Comparison of ENCODE assay signal across 16 mouse cellular contexts in genomic region chr12:86088042-86088441, GRCm38 (mm10). TPM values are rescaled to one million over a fixed set of nuclear protein-coding genes. Genes with fewer than 3 reads are reported as not detected.
DNase-seq lines count a peak whose midpoint lies in the region; ATAC-seq lines count a peak whose summit lies in the region.
"Had no signal": no experiment of that assay in that cellular context is flagged by ENCODE, and none has a peak within 500 bp of the region (broad histone marks: within the 10 kb centered on the region; RNA-seq: fewer than 3 reads in every experiment).

No protein-coding gene starts in this region.

- H3K4me3 ChIP-seq in heart, embryonic 11.5 days (ENCODE audit: low read depth, low read length), result no peak overlapping the region
- no peak overlapping the region for H3K4me3 ChIP-seq in heart, embryonic 10.5 days
- no peak overlapping the region for H3K4me3 ChIP-seq in forebrain, embryonic 11.5 days (ENCODE audit: low read depth, low read length)
- no peak overlapping the region for H3K4me3 ChIP-seq in hindbrain, embryonic 11.5 days (ENCODE audit: low read depth, low read length)
- H3K4me3 ChIP-seq: embryonic facial prominence, embryonic 13.5 days; lung, embryonic 15.5 days had no signal

- H3K9ac ChIP-seq in heart, embryonic 11.5 days (ENCODE audit: low read depth, low read length), result no peak overlapping the region
- no peak overlapping the region for H3K9ac ChIP-seq in forebrain, embryonic 11.5 days (ENCODE audit: low read length)
- H3K9ac ChIP-seq in hindbrain, embryonic 11.5 days (ENCODE audit: low read depth, low read length), result no peak overlapping the region
- H3K9ac ChIP-seq: embryonic facial prominence, embryonic 13.5 days; lung, embryonic 15.5 days had no signal

- DNase-seq in heart, adult 11 months, result peak; percentile 99
- peak; percentile 16 for DNase-seq in adrenal gland, postnatal 25 days
- no peak for DNase-seq in heart, embryonic 10.5 days (ENCODE audit: low spot score)
- DNase-seq in kidney, postnatal 25 days, result peak; percentile 59 to 81
- no peak for DNase-seq in forebrain, embryonic 11.5 days (ENCODE audit: low spot score)
- DNase-seq in MN1 (ENCODE audit: low spot score), result no peak
- DNase-seq in hindbrain, embryonic 11.5 days (ENCODE audit: low spot score), result no peak
- DNase-seq: cerebellum, adult 8-10 months; midbrain, embryonic 14.5 days; thymus, adult 18-20 months had no signal

- no peak overlapping the region for H3K4me2 ChIP-seq in heart, embryonic 11.5 days
- no peak overlapping the region for H3K4me2 ChIP-seq in forebrain, embryonic 11.5 days (ENCODE audit: low read depth, low read length, severe bottlenecking)
- H3K4me2 ChIP-seq in hindbrain, embryonic 11.5 days (replicated peaks; ENCODE audit: low read depth, low read length), result no peak overlapping the region
- H3K4me2 ChIP-seq: embryonic facial prominence, embryonic 13.5 days; lung, embryonic 15.5 days had no signal

- H3K9me3 ChIP-seq in heart, embryonic 11.5 days (replicated peaks; ENCODE audit: control insufficient read depth, low read length), result no peaks in the 10 kb centered on the region
- no peaks in the 10 kb centered on the region for H3K9me3 ChIP-seq in heart, embryonic 10.5 days
- no peaks in the 10 kb centered on the region for H3K9me3 ChIP-seq in forebrain, embryonic 11.5 days (ENCODE audit: control insufficient read depth, low read length)
- no peaks in the 10 kb centered on the region for H3K9me3 ChIP-seq in hindbrain, embryonic 11.5 days (ENCODE audit: control insufficient read depth, low read length)
- H3K9me3 ChIP-seq: embryonic facial prominence, embryonic 13.5 days; lung, embryonic 15.5 days had no signal

- H3K27ac ChIP-seq in heart, embryonic 11.5 days (ENCODE audit: low read depth, low read length), result no peak overlapping the region
- H3K27ac ChIP-seq in heart, embryonic 10.5 days, result peak overlapping the region; percentile 67
- no peak overlapping the region for H3K27ac ChIP-seq in forebrain, embryonic 11.5 days (ENCODE audit: low read depth, low read length)
- no peak overlapping the region for H3K27ac ChIP-seq in hindbrain, embryonic 11.5 days (ENCODE audit: low read depth, low read length)
- H3K27ac ChIP-seq: embryonic facial prominence, embryonic 13.5 days had no signal

- WGBS in heart, embryonic 11.5 days (ENCODE audit: insufficient replicate concordance), result 64% methylated on average over 7 of the region's 7 CpGs
- 56% methylated on average over 7 of the region's 7 CpGs for WGBS in heart, embryonic 10.5 days
- WGBS in forebrain, embryonic 11.5 days, result 63% methylated on average over 7 of the region's 7 CpGs
- 62% methylated on average over 7 of the region's 7 CpGs for WGBS in hindbrain, embryonic 11.5 days

- no peak; the same call in 1 of the 2 replicates for ATAC-seq in heart, embryonic 11.5 days (replicated peaks; ENCODE audit: insufficient number of reproducible peaks, low FRiP score, low TSS enrichment)
- no peak for ATAC-seq in forebrain, embryonic 11.5 days (replicated peaks; ENCODE audit: low FRiP score)
- no peak for ATAC-seq in hindbrain, embryonic 11.5 days (ENCODE audit: low FRiP score)
- ATAC-seq: forebrain, embryonic 14.5 days; intestine, embryonic 16.5 days had no signal

- peaks cover 18% of the 10 kb centered on the region for H3K4me1 ChIP-seq in heart, embryonic 11.5 days (ENCODE audit: control insufficient read depth, insufficient read depth, low read length)
- peaks cover 47% of the 10 kb centered on the region for H3K4me1 ChIP-seq in heart, embryonic 10.5 days
- H3K4me1 ChIP-seq in forebrain, embryonic 11.5 days (replicated peaks; ENCODE audit: control insufficient read depth, insufficient read depth, low read length), result peaks cover 3% of the 10 kb centered on the region; the same call in 1 of the 2 replicates
- 0 out of 2 replicates have a peak, but pooled peaks cover 4% of the 10 kb centered on the region for H3K4me1 ChIP-seq in hindbrain, embryonic 11.5 days (replicated peaks; ENCODE audit: control insufficient read depth, insufficient read depth, low read length)

- H3K36me3 ChIP-seq in heart, embryonic 11.5 days (ENCODE audit: control insufficient read depth, insufficient read depth, low read length), result peaks cover 4% of the 10 kb centered on the region; the same call in 1 of the 2 replicates
- H3K36me3 ChIP-seq in heart, embryonic 10.5 days, result peaks cover 40% of the 10 kb centered on the region
- H3K36me3 ChIP-seq in forebrain, embryonic 11.5 days (ENCODE audit: control insufficient read depth, insufficient read depth, low read length), result no peaks in the 10 kb centered on the region
- H3K36me3 ChIP-seq in hindbrain, embryonic 11.5 days (ENCODE audit: control insufficient read depth, insufficient read depth, low read length), result no peaks in the 10 kb centered on the region

- no peaks in the 10 kb centered on the region for H3K27me3 ChIP-seq in heart, embryonic 11.5 days (ENCODE audit: control insufficient read depth, insufficient read depth, low read length)
- H3K27me3 ChIP-seq in heart, embryonic 10.5 days (ENCODE audit: insufficient read depth, poor library complexity, severe bottlenecking), result no peaks in the 10 kb centered on the region
- H3K27me3 ChIP-seq in forebrain, embryonic 11.5 days (ENCODE audit: control insufficient read depth, insufficient read depth, low read length), result no peaks in the 10 kb centered on the region
- H3K27me3 ChIP-seq in hindbrain, embryonic 11.5 days (ENCODE audit: control insufficient read depth, insufficient read depth, low read length), result no peaks in the 10 kb centered on the region
- H3K27me3 ChIP-seq: embryonic facial prominence, embryonic 13.5 days; lung, embryonic 15.5 days had no signal

RNA-seq across cellular contexts. Expression of gene Ift43, which starts 5.7 kb away (rescaled TPM):
- polyA plus RNA-seq in heart, embryonic 11.5 days (2014; fragmentation: Nextera tagmentation; extraction: Ambion mirVana), result 113 and 124 TPM in 2 replicates
- total RNA-seq in adrenal gland, postnatal 25 days (2021), result 21.6 and 27.4 TPM in 2 replicates
- 104 and 114 TPM in 2 replicates for polyA plus RNA-seq in heart, embryonic 10.5 days (2016; fragmentation: Nextera tagmentation; extraction: Ambion mirVana)
- polyA plus RNA-seq in forebrain, embryonic 11.5 days (2014; fragmentation: Nextera tagmentation; extraction: Ambion mirVana), result 80.9 and 89.3 TPM in 2 replicates
- 93.8 and 102 TPM in 2 replicates for polyA plus RNA-seq in hindbrain, embryonic 11.5 days (2014; fragmentation: Nextera tagmentation; extraction: Ambion mirVana)
- total RNA-seq: neutrophil, adult 5-6 weeks had no signal

RNA-seq across cellular contexts. Expression of gene Tgfb3, which starts 9.2 kb away (rescaled TPM):
- polyA plus RNA-seq in heart, embryonic 11.5 days (2014; fragmentation: Nextera tagmentation; extraction: Ambion mirVana), result 9.2 and 11.8 TPM in 2 replicates
- total RNA-seq in adrenal gland, postnatal 25 days (2021), result 7.6 and 9.5 TPM in 2 replicates
- polyA plus RNA-seq in heart, embryonic 10.5 days (2016; fragmentation: Nextera tagmentation; extraction: Ambion mirVana), result 13.0 and 15.3 TPM in 2 replicates
- 5.1 and 5.7 TPM in 2 replicates for polyA plus RNA-seq in forebrain, embryonic 11.5 days (2014; fragmentation: Nextera tagmentation; extraction: Ambion mirVana)
- 5.7 and 6.0 TPM in 2 replicates for polyA plus RNA-seq in hindbrain, embryonic 11.5 days (2014; fragmentation: Nextera tagmentation; extraction: Ambion mirVana)

Comparison
In these comparisons a context has a peak if more than half of its experiments do, and no peak if none do; other contexts are left out.
1. DNase-seq: peak in heart, adult 11 months (single experiment), adrenal gland, postnatal 25 days (single experiment) and kidney, postnatal 25 days (2 of 2); none in heart, embryonic 10.5 days (single experiment), forebrain, embryonic 11.5 days (single experiment), MN1 (single experiment) and hindbrain, embryonic 11.5 days (single experiment).